Mouse (Mus musculus) neural tube, embryonic 10.5 days (tissue): ENCODE data around the gene Ggps1.
"Not testable (repeated sequence)": the region's sequence is repeated elsewhere in the genome, so short reads cannot be mapped to it uniquely, and the experiment has no call there.

ENCODE experiments used
- DNase-seq: peaks from one replicate; pipeline ENCODE4 v3.0.0-alpha.2; 2017; ENCODE audit warnings: low spot score; ENCODE audit errors: extremely low spot score

Gene Ggps1

DNA sequence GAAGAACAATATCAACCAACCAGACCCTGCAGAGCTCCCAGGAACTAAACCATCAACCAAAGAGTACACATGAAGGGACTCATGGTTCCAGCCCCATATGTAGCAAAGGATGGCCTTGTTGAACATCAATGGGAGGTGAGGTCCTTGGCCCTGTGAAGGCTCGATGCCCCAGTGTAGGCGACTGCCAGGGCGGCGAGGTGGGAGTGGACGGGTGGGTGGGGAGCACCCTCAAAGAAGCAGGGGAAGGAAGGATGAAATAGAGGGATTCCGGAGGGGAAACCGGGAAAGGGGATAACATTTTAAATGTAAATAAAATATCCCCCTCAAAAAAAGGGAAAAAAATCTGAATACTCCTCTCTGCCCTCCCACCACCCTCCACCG is 24.4 kb downstream of the Ggps1 start:
- DNase-seq = no peak

DNA sequence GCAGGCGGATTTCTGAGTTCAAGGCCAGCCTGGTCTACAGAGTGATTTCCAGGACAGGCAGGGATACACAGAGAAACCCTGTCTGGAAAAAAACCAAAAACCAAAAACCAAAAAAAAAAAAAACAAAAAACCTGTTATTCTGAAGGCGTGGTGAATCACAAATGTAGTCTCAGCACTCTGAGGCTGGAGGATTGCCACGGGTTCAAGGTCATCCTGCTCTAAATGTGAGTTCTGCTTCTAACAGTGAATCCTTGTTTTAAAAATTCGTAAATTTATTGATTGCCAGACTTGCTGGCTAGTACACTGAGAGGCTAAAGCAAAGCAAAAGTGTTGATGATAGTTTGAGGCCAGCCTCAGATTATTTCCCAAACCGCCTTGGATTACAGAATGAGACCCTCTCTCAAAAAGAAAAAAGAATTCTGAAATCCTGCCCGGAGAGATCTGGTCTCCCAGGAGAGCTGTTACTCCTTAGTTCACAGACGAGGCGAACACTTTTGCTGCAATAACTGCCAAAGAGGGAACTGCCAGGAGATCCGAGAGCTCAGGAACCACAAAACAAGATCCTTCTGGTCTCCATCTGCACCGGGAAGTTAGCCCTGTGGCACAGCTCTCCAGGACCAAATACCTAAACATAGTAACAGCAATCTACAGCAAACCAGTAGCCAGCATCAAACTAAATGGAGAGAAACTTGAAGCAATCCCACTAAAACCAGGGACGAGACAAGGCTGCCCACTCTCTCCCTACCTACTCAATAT is 27.2 kb downstream of the Ggps1 start:
- DNase-seq = no peak

- DNase-seq = not testable (repeated sequence)
Observed at GRCm38 (mm10) chr13:14035352-14035751, 27.9 kb downstream of the Ggps1 start.

DNA sequence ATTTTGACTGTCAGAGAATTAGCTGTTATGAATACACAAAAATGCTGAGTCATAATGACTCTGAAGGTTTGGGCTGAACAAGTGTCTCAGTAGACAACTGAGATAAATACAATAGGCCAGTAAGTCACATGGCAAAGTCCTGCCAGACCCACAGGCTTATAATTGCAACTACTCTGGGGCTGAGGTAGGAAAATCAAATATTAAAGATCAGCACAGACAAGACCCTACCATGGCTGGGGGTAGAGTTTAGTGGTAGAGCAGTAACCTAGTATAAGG is 29.3 kb downstream of the Ggps1 start:
- no peak for DNase-seq

DNA sequence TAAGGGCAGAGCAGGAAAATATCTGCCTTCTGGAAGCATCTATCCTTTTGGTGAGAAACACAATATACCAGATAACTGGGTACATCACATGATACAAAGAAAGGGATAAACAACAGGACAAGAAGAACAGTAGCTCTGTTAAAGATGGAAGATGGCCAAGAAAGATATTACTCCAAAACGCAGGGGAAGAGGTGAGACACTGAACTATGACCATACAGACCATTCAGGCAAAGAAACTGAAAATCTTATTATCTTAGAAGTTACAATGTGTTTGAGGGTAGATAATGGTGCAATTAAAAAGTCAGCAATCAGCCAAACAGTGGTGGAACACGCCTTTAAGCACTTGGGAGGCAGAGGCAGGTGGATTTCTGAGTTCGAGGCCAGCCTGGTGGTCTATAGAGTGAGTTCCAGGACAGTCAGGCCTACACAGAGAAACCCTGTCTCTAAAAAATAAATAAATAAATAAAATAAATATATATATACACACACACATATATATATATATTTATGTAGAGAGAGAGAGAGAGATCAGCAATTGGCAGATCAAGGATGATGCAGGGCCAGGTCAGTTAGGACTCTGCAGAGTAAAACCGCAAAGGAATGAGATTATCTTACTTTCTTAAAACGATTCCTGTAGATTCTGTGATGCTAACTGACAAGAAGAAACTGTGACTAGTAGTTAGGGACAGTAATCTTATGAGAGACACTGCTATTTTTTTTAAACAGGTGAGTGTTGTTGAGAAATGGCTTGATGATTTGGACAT is 29.8 kb downstream of the Ggps1 start:
- DNase-seq = no peak

DNA sequence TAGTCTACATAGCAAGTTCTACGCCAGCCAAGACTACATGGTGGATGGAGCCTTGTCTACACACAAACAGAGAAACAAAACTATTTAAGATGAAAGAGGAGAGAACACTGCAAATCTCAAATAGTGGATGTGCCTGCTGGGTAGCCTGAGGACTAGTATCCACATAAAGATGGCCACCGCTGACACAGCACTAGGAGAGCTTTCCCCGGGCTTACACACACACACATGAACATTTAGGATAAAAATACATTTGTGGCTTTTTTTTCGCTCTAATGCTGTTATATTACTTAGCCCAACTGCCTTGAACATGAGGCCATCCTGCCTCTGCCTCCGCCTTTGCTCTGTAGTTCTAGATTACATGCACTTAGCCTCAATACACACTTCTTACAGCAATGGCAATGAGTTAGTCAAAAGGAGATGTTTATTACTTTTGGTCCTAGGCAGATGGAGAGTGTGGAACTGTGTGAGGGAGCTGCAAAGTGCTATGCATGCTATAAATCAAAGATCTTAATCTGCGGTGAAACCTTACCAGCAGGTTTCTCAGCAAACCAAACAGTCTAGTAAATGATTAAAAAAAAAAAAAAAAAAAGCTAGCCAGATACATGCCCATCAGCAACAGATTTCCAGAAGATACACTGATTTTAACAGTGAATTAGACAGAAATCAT is 37.0 kb downstream of the Ggps1 start:
- DNase-seq = no peak

DNA sequence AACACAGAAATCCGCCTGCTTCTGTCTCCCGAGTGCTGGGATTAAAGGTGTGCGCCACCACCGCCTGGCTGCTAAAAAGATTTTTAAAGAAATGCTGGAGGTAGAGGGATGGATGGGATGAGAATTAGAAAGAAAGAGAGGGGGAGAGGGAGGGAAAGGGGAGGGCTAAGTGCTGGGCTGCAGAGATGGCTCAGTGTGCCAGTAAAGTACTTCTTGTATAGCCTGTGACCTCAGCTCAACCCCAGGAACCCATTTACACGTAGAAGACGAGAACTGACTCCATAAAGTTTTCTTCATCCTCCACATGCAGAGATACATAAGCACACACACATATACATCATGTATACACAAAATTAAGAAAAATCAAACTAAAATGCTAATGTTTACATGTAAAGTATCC is 37.7 kb downstream of the Ggps1 start:
- no peak for DNase-seq

DNA sequence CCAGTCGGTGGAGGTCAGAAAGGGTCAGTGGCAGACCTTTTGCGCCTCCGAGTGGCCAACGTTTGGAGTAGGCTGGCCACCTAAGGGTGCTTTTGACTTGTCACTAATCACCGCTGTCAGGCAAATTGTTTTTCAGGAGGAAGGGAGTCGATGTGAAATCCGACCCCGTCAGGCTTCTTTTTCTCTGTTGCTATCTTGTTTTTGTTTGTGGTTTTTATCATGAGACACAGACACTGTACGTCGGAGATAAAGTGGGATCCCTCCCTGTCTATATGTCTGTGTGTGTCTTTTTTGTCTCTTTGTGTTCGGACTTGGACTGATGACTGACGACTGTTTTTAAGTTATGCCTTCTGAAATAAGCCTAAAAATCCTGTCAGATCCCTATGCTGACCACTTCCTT is 41.9 kb downstream of the Ggps1 start:
- not testable (repeated sequence) for DNase-seq

- no peak for DNase-seq
Observed at GRCm38 (mm10) chr13:14018852-14019251, 44.4 kb downstream of the Ggps1 start.

DNA sequence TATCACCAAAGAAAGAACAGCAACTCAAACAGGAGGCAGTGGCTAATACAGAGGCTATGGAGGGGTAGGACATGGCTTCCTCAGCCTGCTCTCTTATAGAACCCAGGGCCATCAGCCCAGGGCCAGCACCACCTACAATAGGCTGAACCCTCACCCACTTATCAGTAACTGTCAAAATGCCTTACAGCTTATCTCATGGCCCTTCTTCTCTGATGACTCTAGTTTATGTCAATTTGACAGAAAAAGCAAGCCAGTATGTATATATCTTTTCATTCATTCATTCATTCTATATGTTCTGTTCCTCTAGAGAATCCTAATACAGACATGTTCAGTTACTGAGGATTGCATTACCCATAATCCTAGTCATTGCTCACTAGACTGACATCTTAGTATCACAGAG is 45.0 kb downstream of the Ggps1 start:
- no peak for DNase-seq

DNA sequence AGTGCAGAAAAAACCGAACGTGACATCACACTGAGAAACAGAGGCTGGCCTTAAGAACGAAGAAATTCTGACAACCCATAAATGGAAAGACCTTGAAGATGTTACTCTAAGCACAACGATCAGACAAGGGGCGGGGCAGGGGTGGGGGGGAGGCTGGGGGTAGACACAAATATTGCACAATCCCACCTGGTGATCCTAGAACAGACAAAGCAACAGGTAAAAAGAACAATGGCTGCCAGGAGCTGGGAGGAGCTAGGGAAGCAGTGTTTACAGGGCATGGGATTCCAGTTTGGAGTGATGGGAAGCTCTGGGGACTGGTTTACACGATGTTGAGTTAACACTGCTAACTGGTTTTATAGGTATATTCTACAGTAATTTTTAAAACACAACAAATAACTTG is 47.7 kb downstream of the Ggps1 start:
- no peak for DNase-seq

DNA sequence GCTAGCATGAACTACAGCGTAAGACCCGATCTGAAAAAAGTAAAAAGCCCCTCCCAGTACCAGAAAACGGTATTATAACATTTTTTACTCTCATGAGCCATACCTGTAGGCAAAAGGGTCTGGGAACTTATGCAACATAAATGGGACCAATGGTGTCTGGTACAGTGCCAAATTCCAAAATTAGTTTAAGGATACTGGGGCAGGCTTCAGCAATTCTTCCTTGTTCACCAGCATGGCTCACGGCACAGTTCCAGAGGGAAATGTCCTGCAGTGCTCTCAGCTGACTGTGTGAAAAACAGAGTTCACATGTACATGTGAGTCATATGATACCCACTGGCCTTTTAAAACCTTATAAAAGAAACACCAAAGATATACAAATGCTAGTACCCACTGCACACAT is 48.7 kb downstream of the Ggps1 start:
- no peak for DNase-seq

DNA sequence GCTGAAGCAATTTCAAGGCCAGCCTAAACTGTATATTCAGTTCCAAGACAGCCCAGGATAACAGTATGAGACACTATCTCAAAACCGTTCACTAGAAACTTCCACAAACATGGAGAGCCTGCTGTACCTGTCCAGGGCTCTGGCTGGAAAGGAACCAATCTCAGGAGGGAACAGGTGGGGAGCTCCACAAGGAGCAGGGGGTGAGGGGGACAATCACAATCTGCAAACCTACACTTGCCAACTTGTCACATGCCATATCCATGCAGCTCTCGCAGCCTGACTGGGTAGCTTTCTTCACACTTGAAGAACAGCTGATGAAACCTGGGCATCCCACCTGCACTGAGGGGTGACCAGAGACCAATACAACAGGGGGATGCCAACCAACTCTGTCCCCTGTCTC is 49.3 kb downstream of the Ggps1 start:
- no peak for DNase-seq

GRCm38 (mm10) chr13:14011454-14011995 is 51.8 kb downstream of the Ggps1 start:
- DNase-seq = no peak

- DNase-seq = no peak
Observed at GRCm38 (mm10) chr13:14006056-14006455, 57.2 kb downstream of the Ggps1 start.

DNA sequence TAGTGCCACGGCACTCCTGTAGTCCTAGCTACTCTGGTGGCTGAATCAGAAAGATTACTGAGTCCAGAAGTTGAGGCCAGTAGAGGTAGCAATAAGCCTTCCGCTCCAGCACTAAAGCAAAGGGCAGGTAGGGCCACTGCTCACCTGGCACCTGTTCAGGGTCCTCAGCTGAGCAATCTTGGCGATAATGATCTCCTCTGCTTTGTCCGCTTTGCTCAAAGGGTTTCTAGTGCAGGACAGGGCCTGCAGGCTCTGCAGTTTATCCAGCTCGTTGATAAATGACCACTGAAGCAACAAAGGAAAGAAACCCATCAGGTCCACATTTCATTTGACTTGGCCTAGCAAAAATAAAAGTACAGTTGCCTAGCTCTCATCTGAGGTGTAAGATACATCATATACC is 58.3 kb downstream of the Ggps1 start:
- DNase-seq = no peak

- no peak for DNase-seq
Observed at GRCm38 (mm10) chr13:14004086-14004485, 59.2 kb downstream of the Ggps1 start.

GRCm38 (mm10) chr13:14002706-14003105 is 60.6 kb downstream of the Ggps1 start:
- no peak for DNase-seq
